Mouse (Mus musculus): ENCODE measurements around the gene App. TPM values are rescaled to one million over a fixed set of nuclear protein-coding genes. Genes with fewer than 3 reads are reported as not detected.

Gene App
- polyA plus RNA-seq, 1 experiment = 8.9 TPM

DNA sequence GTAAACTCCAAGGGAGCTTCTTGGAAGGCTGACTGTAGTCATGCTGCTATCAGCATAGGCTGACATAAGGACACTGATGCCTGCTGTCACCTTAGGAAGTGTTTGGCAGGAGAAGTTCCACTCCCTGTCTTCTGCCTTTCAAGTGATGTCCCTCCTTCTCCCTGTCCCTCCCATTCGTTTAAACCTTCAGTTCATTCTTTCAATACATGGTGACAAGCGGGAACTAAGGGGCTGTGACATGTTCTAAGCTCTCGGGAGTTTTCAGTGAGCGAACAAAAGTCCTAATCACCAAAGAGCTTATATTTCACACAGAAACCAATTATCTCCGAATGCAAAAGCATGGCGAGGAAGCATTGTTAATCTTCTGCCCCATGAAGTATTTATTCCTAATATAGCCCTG lies 77.2 kb downstream of the App start:
- no peak overlapping the region for H3K4me3 ChIP-seq (replicated peaks)
- peaks cover 17% of the 10 kb centered on the region for H3K9me3 ChIP-seq
- H3K36me3 ChIP-seq (replicated peaks; ENCODE audit: low read length) = no peaks in the 10 kb centered on the region
- H3K27me3 ChIP-seq (replicated peaks) = no peaks in the 10 kb centered on the region
- H3K4me1 ChIP-seq = no peaks in the 10 kb centered on the region
- no peak for TF ChIP-seq FLI1 (IDR thresholded peaks at IDR 0.05; ENCODE audit: low read length)
- no peak for TF ChIP-seq GATA1 (IDR thresholded peaks at IDR 0.05; ENCODE audit: borderline replicate concordance, low read length)

GRCm38 (mm10) chr16:85095923-85096322 lies 77.6 kb downstream of the App start:
- no peaks in the 10 kb centered on the region for H3K36me3 ChIP-seq (replicated peaks; ENCODE audit: low read length)

DNA sequence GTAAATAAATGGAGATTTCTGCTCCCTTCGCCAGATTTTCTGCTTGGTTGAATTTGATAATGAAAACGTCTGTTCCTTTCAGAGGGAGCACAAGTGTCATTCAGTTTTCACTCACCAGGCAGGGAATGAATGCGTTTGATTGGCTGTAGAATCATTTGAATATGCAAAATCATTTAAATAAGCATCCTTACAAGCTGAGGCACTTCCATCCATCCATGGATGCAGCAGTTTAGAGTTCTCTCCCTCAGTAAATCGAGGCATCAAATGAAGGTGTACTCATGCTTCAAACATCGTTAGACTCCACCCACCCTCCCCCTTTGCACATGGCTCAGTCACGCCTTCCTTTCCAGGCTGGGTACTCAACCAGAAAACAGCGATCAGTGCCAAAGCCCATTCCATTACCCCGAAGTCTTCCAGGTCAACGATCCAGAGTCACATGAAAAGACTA lies 80.9 kb downstream of the App start:
- H3K36me3 ChIP-seq (replicated peaks; ENCODE audit: low read length) = no peaks in the 10 kb centered on the region
- H3K9me3 ChIP-seq = peaks cover 12% of the 10 kb centered on the region
- H3K4me1 ChIP-seq = no peaks in the 10 kb centered on the region
- no peak overlapping the region for H3K4me3 ChIP-seq (replicated peaks)
- TF ChIP-seq FLI1 (IDR thresholded peaks at IDR 0.05; ENCODE audit: low read length) (no peak), GATA1 (IDR thresholded peaks at IDR 0.05; ENCODE audit: borderline replicate concordance, low read length) (no peak)
- H3K27me3 ChIP-seq (replicated peaks) = no peaks in the 10 kb centered on the region

More at GRCm38 (mm10) chr16:85095923-85096322, 77.6 kb downstream of the App start:
- Histone ChIP-seq H3K27me3 (replicated peaks) (no peaks in the 10 kb centered on the region), H3K9me3 (peaks cover 17% of the 10 kb centered on the region), H3K4me1 (no peaks in the 10 kb centered on the region), H3K4me3 (replicated peaks) (no peak overlapping the region)
- TF ChIP-seq GATA1 (IDR thresholded peaks at IDR 0.05; ENCODE audit: borderline replicate concordance, low read length) (no peak), FLI1 (IDR thresholded peaks at IDR 0.05; ENCODE audit: low read length) (no peak)

GRCm38 (mm10) chr16:85092183-85092582 lies 81.4 kb downstream of the App start:
- no peaks in the 10 kb centered on the region for H3K4me1 ChIP-seq
- H3K4me3 ChIP-seq (replicated peaks) = no peak overlapping the region
- peaks cover 11% of the 10 kb centered on the region for H3K9me3 ChIP-seq
- TF ChIP-seq FLI1 (IDR thresholded peaks at IDR 0.05; ENCODE audit: low read length) (no peak), GATA1 (IDR thresholded peaks at IDR 0.05; ENCODE audit: borderline replicate concordance, low read length) (no peak)
- no peaks in the 10 kb centered on the region for H3K27me3 ChIP-seq (replicated peaks)
- H3K36me3 ChIP-seq (replicated peaks; ENCODE audit: low read length) = no peaks in the 10 kb centered on the region

DNA sequence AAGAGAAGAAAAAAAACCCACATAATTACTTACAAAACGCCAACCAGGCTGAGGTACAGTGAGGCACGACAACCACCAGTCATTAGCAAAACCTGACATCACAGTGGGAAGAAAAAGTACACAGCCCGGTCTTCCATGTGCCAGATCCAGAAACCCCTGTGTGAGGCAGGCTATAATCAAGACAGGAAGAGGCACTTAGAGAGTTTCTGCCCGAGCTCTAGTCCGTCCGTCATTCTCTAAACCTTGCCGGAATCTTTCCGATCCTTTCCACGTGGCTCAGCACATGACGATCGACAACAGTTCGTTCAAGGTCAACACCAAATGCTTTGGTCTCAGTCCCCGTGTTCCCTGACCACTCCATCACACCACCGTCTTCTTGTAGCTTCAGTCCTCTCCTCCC lies 82.6 kb downstream of the App start:
- Histone ChIP-seq H3K27me3 (replicated peaks) (no peaks in the 10 kb centered on the region), H3K4me3 (replicated peaks) (no peak overlapping the region), H3K36me3 (replicated peaks; ENCODE audit: low read length) (no peaks in the 10 kb centered on the region), H3K4me1 (no peaks in the 10 kb centered on the region), H3K9me3 (peaks cover 9% of the 10 kb centered on the region; the same call in 1 of the 2 replicates)
- no peak for TF ChIP-seq GATA1 (IDR thresholded peaks at IDR 0.05; ENCODE audit: borderline replicate concordance, low read length)
- no peak for TF ChIP-seq FLI1 (IDR thresholded peaks at IDR 0.05; ENCODE audit: low read length)

- peaks cover 16% of the 10 kb centered on the region; the same call in 1 of the 2 replicates for H3K9me3 ChIP-seq
- no peaks in the 10 kb centered on the region for H3K27me3 ChIP-seq (replicated peaks)
- TF ChIP-seq GATA1 (IDR thresholded peaks at IDR 0.05; ENCODE audit: borderline replicate concordance, low read length) (no peak), FLI1 (IDR thresholded peaks at IDR 0.05; ENCODE audit: low read length) (no peak)
- no peaks in the 10 kb centered on the region for H3K4me1 ChIP-seq
- H3K4me3 ChIP-seq (replicated peaks) = no peak overlapping the region
- no peaks in the 10 kb centered on the region for H3K36me3 ChIP-seq (replicated peaks; ENCODE audit: low read length)
Measured at GRCm38 (mm10) chr16:85088126-85088525, 85.4 kb downstream of the App start.

DNA sequence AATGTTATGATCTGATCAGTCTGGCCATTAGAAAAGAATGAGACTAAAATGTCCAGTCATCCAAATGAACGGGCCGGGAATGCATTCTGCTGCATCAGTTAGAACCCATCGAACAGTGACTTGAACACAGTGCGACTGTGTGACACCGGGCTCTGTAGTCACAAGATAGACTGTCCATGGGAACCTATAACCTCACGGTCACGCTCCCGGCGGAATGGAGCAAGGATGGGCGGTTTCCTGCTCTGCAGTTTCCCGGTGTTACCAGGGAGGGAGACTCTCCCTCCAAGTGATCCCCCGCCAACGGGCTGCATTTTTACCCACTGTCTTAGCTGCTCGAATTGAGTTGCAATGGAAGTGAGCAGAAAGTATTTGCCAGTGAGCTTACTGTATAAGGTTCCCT lies 87.3 kb downstream of the App start:
- Histone ChIP-seq H3K4me1 (no peaks in the 10 kb centered on the region), H3K4me3 (replicated peaks) (no peak overlapping the region), H3K36me3 (replicated peaks; ENCODE audit: low read length) (no peaks in the 10 kb centered on the region), H3K9me3 (peaks cover 18% of the 10 kb centered on the region), H3K27me3 (replicated peaks) (no peaks in the 10 kb centered on the region)
- TF ChIP-seq GATA1 (IDR thresholded peaks at IDR 0.05; ENCODE audit: borderline replicate concordance, low read length) (no peak), FLI1 (IDR thresholded peaks at IDR 0.05; ENCODE audit: low read length) (no peak)

- Histone ChIP-seq H3K27me3 (replicated peaks) (no peaks in the 10 kb centered on the region), H3K36me3 (replicated peaks; ENCODE audit: low read length) (no peaks in the 10 kb centered on the region), H3K4me1 (no peaks in the 10 kb centered on the region), H3K9me3 (peaks cover 18% of the 10 kb centered on the region), H3K4me3 (replicated peaks) (no peak overlapping the region)
- TF ChIP-seq FLI1 (IDR thresholded peaks at IDR 0.05; ENCODE audit: low read length) (no peak), GATA1 (IDR thresholded peaks at IDR 0.05; ENCODE audit: borderline replicate concordance, low read length) (no peak)
Measured at GRCm38 (mm10) chr16:85085902-85086301, 87.7 kb downstream of the App start.

DNA sequence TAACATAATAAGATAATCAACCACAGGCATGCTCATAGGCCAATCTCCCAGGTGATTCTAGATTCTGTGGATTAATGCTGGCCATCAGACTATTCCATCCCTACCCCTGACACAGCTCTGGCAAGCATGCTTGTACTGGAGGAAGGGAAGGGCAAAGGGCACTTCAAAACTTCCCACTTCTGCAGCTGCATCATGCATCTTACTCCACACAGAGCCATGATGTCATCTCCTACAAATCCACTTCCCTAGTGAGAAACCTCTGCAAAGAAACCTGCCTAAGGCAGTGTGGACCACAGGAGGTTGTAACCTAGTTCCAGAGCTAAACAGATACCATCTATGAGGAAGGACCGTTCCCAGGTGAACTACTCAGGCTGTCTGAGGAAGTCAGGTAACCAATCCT lies 89.4 kb downstream of the App start:
- no peaks in the 10 kb centered on the region for H3K36me3 ChIP-seq (replicated peaks; ENCODE audit: low read length)
- TF ChIP-seq GATA1 (IDR thresholded peaks at IDR 0.05; ENCODE audit: borderline replicate concordance, low read length) = no peak
- TF ChIP-seq FLI1 (IDR thresholded peaks at IDR 0.05; ENCODE audit: low read length) = no peak
- H3K4me1 ChIP-seq = no peaks in the 10 kb centered on the region
- no peak overlapping the region for H3K4me3 ChIP-seq (replicated peaks)
- H3K9me3 ChIP-seq = peaks cover 26% of the 10 kb centered on the region
- H3K27me3 ChIP-seq (replicated peaks) = no peaks in the 10 kb centered on the region

DNA sequence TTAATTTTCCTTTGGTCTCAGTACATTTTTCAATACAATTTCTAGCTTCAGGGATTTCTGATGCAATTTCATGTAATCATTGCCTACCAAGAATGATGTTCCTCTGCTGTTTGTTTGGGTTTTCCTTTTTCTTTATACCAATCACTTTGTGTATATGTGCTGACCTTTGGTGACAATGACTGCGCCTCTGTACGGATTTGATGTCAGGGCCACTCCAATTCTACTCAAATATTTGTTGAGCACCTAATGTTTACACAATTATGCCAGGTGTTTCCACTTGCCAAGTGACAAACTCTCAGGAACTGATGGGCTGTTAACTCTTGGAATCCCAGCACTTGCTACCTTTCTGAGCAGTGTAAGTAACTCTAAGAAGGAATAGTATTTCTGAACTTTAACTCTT lies 98.2 kb downstream of the App start:
- no peak for TF ChIP-seq FLI1 (IDR thresholded peaks at IDR 0.05; ENCODE audit: low read length)
- TF ChIP-seq GATA1 (IDR thresholded peaks at IDR 0.05; ENCODE audit: borderline replicate concordance, low read length) = no peak
- Histone ChIP-seq H3K9me3 (peaks cover 10% of the 10 kb centered on the region), H3K36me3 (replicated peaks; ENCODE audit: low read length) (no peaks in the 10 kb centered on the region), H3K27me3 (replicated peaks) (no peaks in the 10 kb centered on the region), H3K4me1 (no peaks in the 10 kb centered on the region), H3K4me3 (replicated peaks) (no peak overlapping the region)

GRCm38 (mm10) chr16:85074889-85075288 lies 98.7 kb downstream of the App start:
- H3K27me3 ChIP-seq (replicated peaks) = no peaks in the 10 kb centered on the region
- no peak for TF ChIP-seq FLI1 (IDR thresholded peaks at IDR 0.05; ENCODE audit: low read length)
- TF ChIP-seq GATA1 (IDR thresholded peaks at IDR 0.05; ENCODE audit: borderline replicate concordance, low read length) = no peak
- no peaks in the 10 kb centered on the region for H3K36me3 ChIP-seq (replicated peaks; ENCODE audit: low read length)
- H3K9me3 ChIP-seq = peaks cover 6% of the 10 kb centered on the region
- no peaks in the 10 kb centered on the region for H3K4me1 ChIP-seq
- H3K4me3 ChIP-seq (replicated peaks) = no peak overlapping the region

Measured in megakaryocyte, embryonic 14.5 days (primary cell).